Mouse (Mus musculus) E14TG2a.4 (cell line): ENCODE data around the gene Trim41.

Experiments used
- H3K27me3 ChIP-seq: 2 replicates; pipeline ENCODE4 v1.6.1; 2014; ENCODE audit warnings: low read length, control low read depth; ENCODE audit not compliant: insufficient read depth
- H3K36me3 ChIP-seq: 2 replicates; pipeline ENCODE4 v1.6.1; 2014; ENCODE audit warnings: low read length, control low read depth; ENCODE audit not compliant: insufficient read depth
- H3K4me1 ChIP-seq: replicated peaks from 2 replicates; pipeline ENCODE4 v1.6.1; 2014; ENCODE audit warnings: low read depth, low read length, control low read depth
- H3K4me3 ChIP-seq: replicated peaks from 2 replicates; pipeline ENCODE4 v1.5.1; 2014; ENCODE audit warnings: mild to moderate bottlenecking, low read length
- H3K9me3 ChIP-seq: 2 replicates; pipeline ENCODE4 v1.6.1; 2014; ENCODE audit warnings: low read length, control low read depth
- CTCF ChIP-seq: conservative IDR thresholded peaks from 2 replicates; pipeline ENCODE4 v1.5.1; 2014; ENCODE audit warnings: low read length
- NANOG ChIP-seq: IDR thresholded peaks from 2 replicates; pipeline ENCODE4 v1.6.1; 2014; ENCODE audit warnings: borderline replicate concordance, low read length, mixed read lengths
- POU5F1 ChIP-seq: IDR thresholded peaks from 2 replicates; pipeline ENCODE4 v1.6.1; 2014; ENCODE audit warnings: low read length, borderline replicate concordance

Trim41 gene

GRCm38 (mm10) chr11:48779450-48779849 lies 37.7 kb downstream of the Trim41 start:
- Histone ChIP-seq H3K36me3 (no peaks in the 10 kb centered on the region), H3K27me3 (no peaks in the 10 kb centered on the region), H3K4me1 (peaks cover 42% of the 10 kb centered on the region), H3K4me3 (peak overlapping the region; percentile 73), H3K9me3 (no peaks in the 10 kb centered on the region)
- TF ChIP-seq NANOG (no peak), CTCF (peak; percentile 81)

- peaks cover 33% of the 10 kb centered on the region for H3K4me1 ChIP-seq
- no peaks in the 10 kb centered on the region for H3K27me3 ChIP-seq
- TF ChIP-seq POU5F1 (no peak), CTCF (no peak), NANOG (no peak)
- no peaks in the 10 kb centered on the region for H3K36me3 ChIP-seq
- no peak overlapping the region for H3K4me3 ChIP-seq
- no peaks in the 10 kb centered on the region for H3K9me3 ChIP-seq
Observed at GRCm38 (mm10) chr11:48777303-48777702, 39.9 kb downstream of the Trim41 start.

GRCm38 (mm10) chr11:48776664-48777063 lies 40.5 kb downstream of the Trim41 start:
- no peaks in the 10 kb centered on the region for H3K9me3 ChIP-seq
- no peaks in the 10 kb centered on the region for H3K27me3 ChIP-seq
- TF ChIP-seq CTCF (peak; percentile 69), POU5F1 (no peak), NANOG (no peak)
- peaks cover 33% of the 10 kb centered on the region for H3K4me1 ChIP-seq
- no peaks in the 10 kb centered on the region for H3K36me3 ChIP-seq
- H3K4me3 ChIP-seq, result no peak overlapping the region

DNA sequence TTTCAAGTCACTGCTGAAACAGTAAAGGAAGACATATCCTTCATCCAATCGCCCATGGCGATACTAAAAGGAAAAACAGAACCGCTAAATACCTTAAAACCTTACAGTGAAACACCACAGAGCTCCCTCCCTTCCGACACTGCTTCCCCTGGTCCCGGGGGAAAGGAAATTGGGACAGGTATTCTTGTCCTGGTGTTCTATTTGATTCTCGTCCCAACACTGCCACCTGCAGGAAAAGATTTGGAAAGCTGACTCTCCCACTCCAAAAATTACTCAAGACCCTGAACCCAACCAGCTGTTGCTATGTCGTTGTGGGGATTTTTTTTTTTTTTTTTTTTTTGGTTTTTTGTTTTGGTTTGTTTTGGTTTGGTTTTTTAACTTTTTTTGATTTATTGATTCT lies 41.7 kb downstream of the Trim41 start:
- peaks cover 26% of the 10 kb centered on the region for H3K4me1 ChIP-seq
- no peak overlapping the region for H3K4me3 ChIP-seq
- no peaks in the 10 kb centered on the region for H3K9me3 ChIP-seq
- H3K36me3 ChIP-seq, result no peaks in the 10 kb centered on the region
- H3K27me3 ChIP-seq, result no peaks in the 10 kb centered on the region
- TF ChIP-seq CTCF (peak; percentile 53), NANOG (no peak)

GRCm38 (mm10) chr11:48774443-48775298 lies 42.5 kb downstream of the Trim41 start:
- H3K27me3 ChIP-seq, result no peaks in the 10 kb centered on the region
- peak; percentile 87 for TF ChIP-seq CTCF
- TF ChIP-seq POU5F1, result no peak
- TF ChIP-seq NANOG, result no peak
- no peaks in the 10 kb centered on the region for H3K36me3 ChIP-seq
- H3K4me3 ChIP-seq, result no peak overlapping the region
- H3K4me1 ChIP-seq, result peaks cover 19% of the 10 kb centered on the region
- no peaks in the 10 kb centered on the region for H3K9me3 ChIP-seq

DNA sequence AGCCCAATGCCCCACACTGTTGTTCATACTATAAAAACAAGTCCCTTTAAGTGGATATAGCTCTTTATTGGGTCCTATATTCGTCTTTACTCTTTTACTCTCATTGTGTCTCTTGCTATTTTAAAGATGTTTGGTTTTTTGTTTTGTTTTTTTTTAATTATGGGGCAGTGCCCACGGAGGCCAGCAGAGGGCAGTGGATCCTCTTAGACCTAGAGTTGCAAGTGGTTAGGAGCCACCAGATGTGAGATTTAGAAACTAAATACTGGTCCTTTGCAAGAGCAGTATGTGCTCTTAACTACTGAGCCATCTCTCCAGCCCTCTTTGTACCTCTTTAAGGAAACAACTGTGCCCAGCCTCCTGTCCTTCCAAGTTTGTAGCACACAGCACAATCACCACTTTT lies 45.5 kb downstream of the Trim41 start:
- peaks cover 12% of the 10 kb centered on the region for H3K4me1 ChIP-seq
- TF ChIP-seq NANOG (no peak), POU5F1 (no peak), CTCF (peak; percentile 80)
- no peak overlapping the region for H3K4me3 ChIP-seq
- H3K27me3 ChIP-seq, result no peaks in the 10 kb centered on the region
- H3K36me3 ChIP-seq, result no peaks in the 10 kb centered on the region
- no peaks in the 10 kb centered on the region for H3K9me3 ChIP-seq

DNA sequence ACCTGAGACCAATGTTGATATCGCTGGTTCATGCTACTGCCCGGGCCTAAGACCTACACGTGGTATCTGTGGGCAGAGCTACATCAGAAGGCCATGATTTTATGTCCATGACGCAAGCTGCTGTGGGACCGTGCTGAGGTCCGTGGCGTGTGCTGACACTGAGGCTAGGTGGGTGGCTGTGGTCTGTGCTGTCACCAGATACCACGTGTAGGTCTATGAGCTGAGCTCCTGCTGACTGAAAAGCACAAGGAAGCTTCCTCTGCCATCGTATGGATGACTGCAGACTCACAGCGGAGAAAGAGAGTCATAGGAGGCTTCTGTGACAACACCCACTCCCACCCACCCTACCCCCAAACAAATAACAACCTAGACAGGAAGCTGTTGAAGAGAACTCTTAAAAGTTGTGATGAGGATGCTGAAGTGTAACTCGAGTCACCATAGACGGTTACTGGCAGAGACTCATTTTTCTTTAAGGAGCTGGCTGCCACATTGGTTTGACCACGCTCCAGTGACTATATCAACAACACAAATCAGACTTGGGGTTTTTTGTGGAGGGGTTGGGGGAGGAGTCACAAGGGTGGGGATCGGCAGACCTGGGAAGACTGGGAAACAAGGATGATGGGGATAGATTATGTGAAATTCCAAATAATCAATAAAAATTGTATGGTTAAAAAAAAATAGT lies 49.8 kb downstream of the Trim41 start:
- no peaks in the 10 kb centered on the region for H3K9me3 ChIP-seq
- H3K36me3 ChIP-seq, result no peaks in the 10 kb centered on the region
- H3K4me1 ChIP-seq, result no peaks in the 10 kb centered on the region
- H3K27me3 ChIP-seq, result peaks cover 4% of the 10 kb centered on the region
- TF ChIP-seq CTCF (no peak), POU5F1 (no peak), NANOG (no peak)
- H3K4me3 ChIP-seq, result no peak overlapping the region

DNA sequence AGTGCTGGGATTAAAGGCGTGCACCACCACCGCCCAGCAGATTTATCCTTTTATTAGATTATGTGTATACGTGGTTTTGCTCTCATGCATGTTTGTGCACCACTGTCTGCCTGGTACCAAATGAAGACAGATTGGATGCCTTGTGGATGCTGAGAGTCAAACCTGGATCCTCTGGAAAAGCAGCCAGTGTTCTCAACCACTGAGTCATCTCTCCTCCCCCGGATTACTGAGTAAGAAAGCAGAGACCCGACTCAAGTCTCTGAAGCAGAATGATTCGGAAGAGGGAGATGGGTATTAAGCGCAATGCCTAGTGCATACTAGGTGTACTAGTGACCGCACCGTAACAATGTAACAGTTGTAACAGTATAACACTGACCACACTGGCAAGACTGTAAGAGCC lies 53.0 kb downstream of the Trim41 start:
- Histone ChIP-seq H3K9me3 (no peaks in the 10 kb centered on the region), H3K4me3 (no peak overlapping the region), H3K4me1 (no peaks in the 10 kb centered on the region), H3K36me3 (no peaks in the 10 kb centered on the region), H3K27me3 (peaks cover 14% of the 10 kb centered on the region)
- TF ChIP-seq NANOG (no peak), POU5F1 (no peak), CTCF (no peak)

GRCm38 (mm10) chr11:48759021-48759420 lies 58.1 kb downstream of the Trim41 start:
- H3K27me3 ChIP-seq, result peaks cover 19% of the 10 kb centered on the region
- TF ChIP-seq POU5F1, result no peak
- no peak for TF ChIP-seq CTCF
- TF ChIP-seq NANOG, result no peak
- no peaks in the 10 kb centered on the region for H3K36me3 ChIP-seq
- no peaks in the 10 kb centered on the region for H3K9me3 ChIP-seq
- H3K4me1 ChIP-seq, result peaks cover 8% of the 10 kb centered on the region; the same call in 1 of the 2 replicates
- H3K4me3 ChIP-seq, result no peak overlapping the region
